Mouse (Mus musculus): ENCODE data around the gene Bax. TPM values are rescaled to one million over a fixed set of nuclear protein-coding genes. Genes with fewer than 3 reads are reported as not detected.
A peak's percentile ranks its signal among the peaks of the same experiment; 100 is the strongest.

Bax gene
- total and polyA plus RNA-seq, 3 experiments = 195 to 273 (median 233) TPM

DNA sequence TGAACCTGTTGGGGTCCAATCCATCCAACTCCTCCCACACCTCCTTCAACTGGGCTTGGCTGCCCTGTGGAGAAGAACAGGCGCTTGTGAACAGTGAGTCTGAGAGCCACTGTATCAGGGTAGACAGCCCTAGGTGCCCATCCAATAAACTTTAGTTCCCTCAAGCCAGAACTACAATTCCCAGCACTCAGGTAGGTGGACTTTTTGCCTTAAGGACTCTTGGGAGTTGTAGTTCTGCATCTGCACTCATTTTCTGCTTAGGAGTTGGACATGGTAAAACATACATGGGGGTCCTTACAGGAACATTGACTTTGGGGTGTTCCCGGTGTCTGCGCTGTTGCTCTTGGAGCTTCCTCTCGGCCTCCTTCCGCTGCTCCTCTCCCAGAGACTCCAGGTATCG, 31.7 kb upstream of the Bax start:
- dilution Hi-C loops (cut with MboI; ENCODE audit: extremely low pct_ligation_motif_present, extremely low pct_unique_long_range_greater_than_20kb, low sequenced_read_pairs) = no loop called here
- H3K4me1 ChIP-seq (ENCODE audit: control insufficient read depth in 1 of 2, insufficient read depth in 2 of 2) = peaks cover under 1 to 14% of the 10 kb centered on the region in 2 experiments; a peak in 1 of 4 replicates
- no peak overlapping the region for H3K9ac ChIP-seq (ENCODE audit: insufficient read depth, low read depth)
- H3K4me3 ChIP-seq (replicated peaks in 1 of 3; ENCODE audit: low read depth in 2 of 3, low read length in 2 of 3, poor library complexity in 1 of 3) = no peak overlapping the region
- H3K27ac ChIP-seq (ENCODE audit: insufficient read depth, low read depth) = no peak overlapping the region
- no peak for DNase-seq (ENCODE audit: extremely low read depth)
- H3K4me2 ChIP-seq (ENCODE audit: insufficient read depth, low read depth, poor library complexity, severe bottlenecking) = no peak overlapping the region
- no peaks in the 10 kb centered on the region for H3K9me3 ChIP-seq (replicated peaks; ENCODE audit: low read length)
- H3K79me2 ChIP-seq (replicated peaks; ENCODE audit: control insufficient read depth, extremely low read depth, insufficient read depth, poor library complexity, severe bottlenecking) = no peaks in the 10 kb centered on the region
- TF ChIP-seq POLR2A (IDR thresholded peaks at IDR 0.05; ENCODE audit: low read depth, low read length) (no peak), HCFC1 (IDR thresholded peaks at IDR 0.05; ENCODE audit: low read depth, low read length) (0 out of 2 replicates have a peak, but pooled peaks have one; percentile 33)
- in situ Hi-C loops (cut with MboI; ENCODE audit: low pct_ligation_motif_present, low pct_unique_long_range_greater_than_20kb, low sequenced_read_pairs) = no loop called here
- no peaks in the 10 kb centered on the region for H3K27me3 ChIP-seq (replicated peaks)
- peaks cover 70 to 94% of the 10 kb centered on the region in 2 experiments for H3K36me3 ChIP-seq (replicated peaks in 1 of 2; ENCODE audit: control insufficient read depth in 1 of 2, insufficient read depth in 1 of 2, low read length in 1 of 2)

DNA sequence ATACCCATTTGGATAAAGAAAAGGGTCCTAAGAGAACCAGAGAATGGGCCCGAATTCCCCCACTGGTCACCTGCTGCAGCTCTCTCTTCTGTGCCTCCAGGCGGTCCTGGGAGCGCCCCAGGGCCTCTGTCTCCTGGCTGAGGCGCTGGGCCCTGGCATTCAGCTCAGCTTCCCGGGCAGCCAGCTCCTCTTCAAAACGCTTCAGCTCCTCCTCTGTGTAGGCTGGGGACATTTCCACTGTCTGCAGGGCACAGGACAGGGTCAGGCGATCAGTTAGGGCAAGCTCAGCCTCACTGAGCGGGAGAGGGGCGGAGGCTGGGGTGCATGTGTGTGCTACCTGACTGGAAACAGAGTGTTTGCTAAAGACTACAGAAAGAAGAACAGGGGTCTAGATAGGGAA, 27.9 kb upstream of the Bax start:
- dilution Hi-C loops (cut with MboI; ENCODE audit: extremely low pct_ligation_motif_present, extremely low pct_unique_long_range_greater_than_20kb, low sequenced_read_pairs) = no loop called here
- peaks cover 6 to 20% of the 10 kb centered on the region in 2 experiments; a peak in 3 of 4 replicates for H3K4me1 ChIP-seq (ENCODE audit: control insufficient read depth in 1 of 2, insufficient read depth in 2 of 2)
- no peak overlapping the region for H3K4me3 ChIP-seq (replicated peaks in 1 of 3; ENCODE audit: low read depth in 2 of 3, low read length in 2 of 3, poor library complexity in 1 of 3)
- DNase-seq (ENCODE audit: extremely low read depth) = no peak
- TF ChIP-seq RAD21 (IDR thresholded peaks at IDR 0.05; ENCODE audit: low read depth, low read length) = no peak
- no peak for TF ChIP-seq MAZ (IDR thresholded peaks at IDR 0.05; ENCODE audit: low read depth, low read length)
- TF ChIP-seq ELF1 (IDR thresholded peaks at IDR 0.05; ENCODE audit: low read depth, low read length) = no peak
- TF ChIP-seq RCOR1 (conservative IDR thresholded peaks at IDR 0.05; ENCODE audit: low read depth, low read length) = no peak
- TF ChIP-seq E2F4 (IDR thresholded peaks at IDR 0.05; ENCODE audit: insufficient replicate concordance, low read depth, low read length) = no peak
- TF ChIP-seq MAFK (IDR thresholded peaks at IDR 0.05; ENCODE audit: insufficient replicate concordance, low read length) = no peak
- TF ChIP-seq UBTF (IDR thresholded peaks at IDR 0.05; ENCODE audit: low read depth, low read length) = no peak
- no peak for TF ChIP-seq POLR2A (IDR thresholded peaks at IDR 0.05; ENCODE audit: low read depth, low read length)
- TF ChIP-seq PAX5 (IDR thresholded peaks at IDR 0.05; ENCODE audit: low read length) = no peak
- no peak for TF ChIP-seq ZKSCAN1 (IDR thresholded peaks at IDR 0.05; ENCODE audit: borderline replicate concordance, low read depth, low read length)
- TF ChIP-seq CHD2 (IDR thresholded peaks at IDR 0.05; ENCODE audit: low read length) = no peak
- no peaks in the 10 kb centered on the region for H3K79me2 ChIP-seq (replicated peaks; ENCODE audit: control insufficient read depth, extremely low read depth, insufficient read depth, poor library complexity, severe bottlenecking)
- peaks cover 56 to 76% of the 10 kb centered on the region in 2 experiments for H3K36me3 ChIP-seq (replicated peaks in 1 of 2; ENCODE audit: control insufficient read depth in 1 of 2, insufficient read depth in 1 of 2, low read length in 1 of 2)
- no peak overlapping the region for H3K9ac ChIP-seq (ENCODE audit: insufficient read depth, low read depth)
- H3K27ac ChIP-seq (ENCODE audit: insufficient read depth, low read depth) = no peak overlapping the region
- H3K27me3 ChIP-seq (replicated peaks) = no peaks in the 10 kb centered on the region
- in situ Hi-C loops (cut with MboI; ENCODE audit: low pct_ligation_motif_present, low pct_unique_long_range_greater_than_20kb, low sequenced_read_pairs) = no loop called here
- H3K4me2 ChIP-seq (ENCODE audit: insufficient read depth, low read depth, poor library complexity, severe bottlenecking) = no peak overlapping the region
- no peaks in the 10 kb centered on the region for H3K9me3 ChIP-seq (replicated peaks; ENCODE audit: low read length)

GRCm38 (mm10) chr7:45492951-45493350, 26.3 kb upstream of the Bax start:
- no peak overlapping the region for H3K27ac ChIP-seq (ENCODE audit: insufficient read depth, low read depth)
- no peaks in the 10 kb centered on the region for H3K79me2 ChIP-seq (replicated peaks; ENCODE audit: control insufficient read depth, extremely low read depth, insufficient read depth, poor library complexity, severe bottlenecking)
- H3K9ac ChIP-seq (ENCODE audit: insufficient read depth, low read depth) = no peak overlapping the region
- DNase-seq (ENCODE audit: extremely low read depth) = no peak
- TF ChIP-seq CTCF (conservative IDR thresholded peaks at IDR 0.05 in 1 of 2, IDR thresholded peaks at IDR 0.05 in 1 of 2; ENCODE audit: low read depth in 2 of 2, low read length in 2 of 2) (no peak), HCFC1 (IDR thresholded peaks at IDR 0.05; ENCODE audit: low read depth, low read length) (no peak), SMC3 (IDR thresholded peaks at IDR 0.05; ENCODE audit: low read depth, low read length) (no peak), POLR2A (IDR thresholded peaks at IDR 0.05; ENCODE audit: low read depth, low read length) (no peak), CHD1 (IDR thresholded peaks at IDR 0.05; ENCODE audit: low read depth, low read length) (no peak), SIN3A (IDR thresholded peaks at IDR 0.05; ENCODE audit: low read length) (no peak), ZNF384 (IDR thresholded peaks at IDR 0.05; ENCODE audit: low read depth, low read length) (no peak), KAT2A (IDR thresholded peaks at IDR 0.05; ENCODE audit: insufficient replicate concordance, low read length) (no peak), GABPA (IDR thresholded peaks at IDR 0.05; ENCODE audit: insufficient replicate concordance, low read depth, low read length) (no peak), RCOR1 (conservative IDR thresholded peaks at IDR 0.05; ENCODE audit: low read depth, low read length) (no peak), TCF12 (IDR thresholded peaks at IDR 0.05; ENCODE audit: low read depth, low read length) (no peak), MYC (IDR thresholded peaks at IDR 0.05; ENCODE audit: low read depth, low read length) (no peak), BHLHE40 (IDR thresholded peaks at IDR 0.05; ENCODE audit: low read depth, low read length) (no peak)
- in situ Hi-C loops (cut with MboI; ENCODE audit: low pct_ligation_motif_present, low pct_unique_long_range_greater_than_20kb, low sequenced_read_pairs) (no loop called here), dilution Hi-C loops (cut with MboI; ENCODE audit: extremely low pct_ligation_motif_present, extremely low pct_unique_long_range_greater_than_20kb, low sequenced_read_pairs) (no loop called here)
- no peaks in the 10 kb centered on the region for H3K27me3 ChIP-seq (replicated peaks)
- H3K4me3 ChIP-seq (replicated peaks in 1 of 3; ENCODE audit: low read depth in 2 of 3, low read length in 2 of 3, poor library complexity in 1 of 3) = no peak overlapping the region
- H3K4me2 ChIP-seq (ENCODE audit: insufficient read depth, low read depth, poor library complexity, severe bottlenecking) = no peak overlapping the region
- peaks cover 6 to 24% of the 10 kb centered on the region in 2 experiments; a peak in 3 of 4 replicates for H3K4me1 ChIP-seq (ENCODE audit: control insufficient read depth in 1 of 2, insufficient read depth in 2 of 2)
- no peaks in the 10 kb centered on the region for H3K9me3 ChIP-seq (replicated peaks; ENCODE audit: low read length)
- peaks cover 42 to 61% of the 10 kb centered on the region in 2 experiments for H3K36me3 ChIP-seq (replicated peaks in 1 of 2; ENCODE audit: control insufficient read depth in 1 of 2, insufficient read depth in 1 of 2, low read length in 1 of 2)
